Mouse (Mus musculus) adrenal gland, postnatal 14 days (tissue): ENCODE data around the gene Enpp6. TPM values are rescaled to one million over a fixed set of nuclear protein-coding genes. Genes with fewer than 3 reads are reported as not detected.

Source experiments
- DNase-seq: peaks from one replicate; pipeline ENCODE4 v3.0.0; 2021; ENCODE audit warnings: mixed read lengths
- long read RNA-seq, 2 experiments: library from polyadenylated mRNA; stranded (forward); transcript quantifications; one replicate each; pipeline ENCODE4 v2.0.0; 2021
- total RNA-seq: library from RNA; stranded (reverse); gene quantifications from 2 replicates; pipeline ENCODE4 v1.2.3, GENCODE M21; 2021

Enpp6 gene
- 1.6 and 1.7 TPM in 2 replicates for total RNA-seq
- long read RNA-seq, experiment 1, partial matches to known transcripts = 0 of 1 reads
- long read RNA-seq, experiment 1, other reads (novel, unspliced or antisense) = 1 of 1 reads
- long read RNA-seq, experiment 2 = 0 reads

DNA sequence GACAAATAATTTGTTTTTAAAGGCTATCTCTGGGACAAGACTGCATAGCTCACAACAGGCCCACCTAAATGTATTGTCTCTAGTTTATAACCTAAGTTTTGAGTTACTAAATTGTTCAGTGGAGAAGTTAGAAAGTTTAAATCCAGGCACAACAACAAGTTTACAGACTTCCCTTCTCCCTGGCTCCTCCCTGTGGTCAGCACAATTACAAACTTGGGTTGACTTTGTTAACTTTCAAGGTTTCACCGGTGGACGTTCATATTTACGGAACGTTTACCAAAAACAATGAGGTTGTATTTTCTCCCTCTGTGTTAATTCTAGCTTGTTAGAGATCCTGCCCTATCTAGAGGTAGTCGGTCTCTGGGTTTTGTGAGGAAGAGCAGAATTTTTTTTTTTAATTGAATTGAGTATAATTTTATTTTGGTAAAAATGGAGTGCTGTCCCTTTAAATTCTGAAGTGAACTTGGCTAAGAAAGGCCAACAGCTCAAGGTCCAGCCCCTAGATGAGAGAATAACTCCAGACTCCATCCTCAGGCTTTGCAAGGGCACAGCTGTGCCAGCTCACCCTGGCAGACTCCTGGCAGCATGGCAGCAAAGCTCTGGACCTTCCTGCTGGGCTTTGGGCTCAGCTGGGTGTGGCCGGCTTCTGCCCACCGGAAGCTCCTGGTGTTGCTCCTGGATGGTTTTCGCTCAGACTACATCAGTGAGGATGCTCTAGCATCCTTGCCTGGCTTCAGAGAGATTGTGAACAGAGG, at the start of gene Enpp6:
TSS of gene Enpp6 (plus strand) at position 502 of the 755 bp plus-strand sequence.
- peak; percentile 49 for DNase-seq

GRCm38 (mm10) chr8:46938218-46938617, 48.5 kb upstream of the Enpp6 start:
- no peak for DNase-seq

GRCm38 (mm10) chr8:46941295-46941694, 45.4 kb upstream of the Enpp6 start:
- peak; percentile 61 for DNase-seq

DNA sequence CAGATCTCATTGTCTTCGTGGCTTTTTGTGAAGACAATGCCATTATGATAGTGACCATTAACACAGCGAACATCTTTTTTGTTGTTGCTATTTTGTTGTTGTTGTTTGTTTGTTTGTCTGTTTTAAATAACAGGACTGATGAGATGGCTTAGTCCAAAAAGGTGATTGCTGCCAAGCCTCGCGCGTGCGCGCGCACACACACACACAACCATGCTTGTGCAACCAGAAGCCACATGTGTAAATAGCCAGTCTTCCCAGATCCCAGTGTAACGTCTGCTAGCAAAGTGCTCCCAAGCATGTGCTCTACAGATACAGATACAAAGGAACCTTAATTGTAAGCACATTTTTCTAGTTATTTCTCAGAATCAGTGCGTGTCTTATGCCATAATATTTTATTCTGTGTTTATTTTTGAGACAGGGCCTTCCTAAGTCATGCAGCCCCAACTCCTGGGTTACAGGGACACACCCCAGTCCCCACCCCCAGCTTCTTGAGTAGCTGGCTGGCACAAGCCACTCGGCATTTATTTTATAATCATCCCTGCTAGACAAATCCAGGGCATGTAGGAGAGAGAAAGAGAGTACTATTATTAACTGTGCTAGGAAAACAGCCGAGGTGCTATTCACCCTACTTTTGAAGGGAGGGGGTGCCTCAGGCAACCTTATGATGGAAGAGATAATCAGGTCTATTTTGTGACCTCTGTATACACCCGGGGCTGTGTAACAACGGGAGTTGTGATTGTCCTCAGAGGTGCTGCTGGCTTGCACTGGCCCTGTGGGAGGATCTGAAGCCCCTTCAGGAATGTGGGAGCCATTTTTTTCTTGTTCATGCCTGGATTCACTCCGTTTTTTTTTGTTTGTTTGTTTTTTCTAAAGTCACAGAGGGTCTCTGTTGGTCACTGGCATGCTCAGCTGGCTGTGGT, 44.7 kb upstream of the Enpp6 start:
- DNase-seq = no peak

GRCm38 (mm10) chr8:46942651-46943024, 44.0 kb upstream of the Enpp6 start:
- DNase-seq = no peak

GRCm38 (mm10) chr8:46943337-46943736, 43.4 kb upstream of the Enpp6 start:
- DNase-seq = no peak

DNA sequence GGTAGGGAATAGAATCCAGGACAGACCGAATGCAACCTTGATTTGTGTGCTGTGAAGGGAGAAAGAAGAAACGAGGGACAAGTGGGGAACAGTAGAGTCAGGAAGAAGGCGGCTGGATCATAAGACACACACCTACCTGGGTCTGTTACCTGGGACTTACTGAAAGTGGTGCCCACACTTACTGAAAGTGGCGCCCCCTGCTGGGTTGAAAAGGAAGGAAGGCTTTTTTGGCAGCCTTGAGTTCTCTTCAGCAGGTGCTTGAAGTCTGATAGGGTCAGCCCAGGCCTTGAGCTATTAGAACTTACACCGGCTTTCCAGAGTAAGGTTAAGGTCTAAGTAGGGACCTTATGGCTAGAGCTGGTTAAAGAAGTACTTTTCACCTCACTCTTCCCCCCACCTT, 40.5 kb upstream of the Enpp6 start:
- peak; percentile 39 for DNase-seq

- DNase-seq = no peak
Measured at GRCm38 (mm10) chr8:46948091-46948757, 38.5 kb upstream of the Enpp6 start.

DNA sequence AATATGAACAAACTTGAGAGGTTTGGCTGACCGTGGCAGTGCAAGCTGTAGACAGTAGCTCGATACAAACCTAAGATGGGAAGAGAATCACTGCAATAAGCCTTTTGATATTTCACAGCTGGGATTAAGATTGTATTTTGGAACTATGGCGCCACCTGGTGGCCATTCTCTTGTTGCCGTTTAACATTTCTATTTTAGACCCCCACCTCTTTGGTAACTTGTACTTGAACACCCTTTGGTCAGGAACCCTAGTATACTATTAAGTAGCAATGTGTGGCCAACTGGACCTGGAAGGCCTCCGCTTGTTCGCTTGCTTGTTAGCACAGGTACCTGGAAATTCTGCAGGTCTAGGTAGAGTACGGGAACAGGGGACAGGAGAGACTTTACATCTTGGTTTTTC, 33.2 kb upstream of the Enpp6 start:
- peak; percentile 79 for DNase-seq

DNA sequence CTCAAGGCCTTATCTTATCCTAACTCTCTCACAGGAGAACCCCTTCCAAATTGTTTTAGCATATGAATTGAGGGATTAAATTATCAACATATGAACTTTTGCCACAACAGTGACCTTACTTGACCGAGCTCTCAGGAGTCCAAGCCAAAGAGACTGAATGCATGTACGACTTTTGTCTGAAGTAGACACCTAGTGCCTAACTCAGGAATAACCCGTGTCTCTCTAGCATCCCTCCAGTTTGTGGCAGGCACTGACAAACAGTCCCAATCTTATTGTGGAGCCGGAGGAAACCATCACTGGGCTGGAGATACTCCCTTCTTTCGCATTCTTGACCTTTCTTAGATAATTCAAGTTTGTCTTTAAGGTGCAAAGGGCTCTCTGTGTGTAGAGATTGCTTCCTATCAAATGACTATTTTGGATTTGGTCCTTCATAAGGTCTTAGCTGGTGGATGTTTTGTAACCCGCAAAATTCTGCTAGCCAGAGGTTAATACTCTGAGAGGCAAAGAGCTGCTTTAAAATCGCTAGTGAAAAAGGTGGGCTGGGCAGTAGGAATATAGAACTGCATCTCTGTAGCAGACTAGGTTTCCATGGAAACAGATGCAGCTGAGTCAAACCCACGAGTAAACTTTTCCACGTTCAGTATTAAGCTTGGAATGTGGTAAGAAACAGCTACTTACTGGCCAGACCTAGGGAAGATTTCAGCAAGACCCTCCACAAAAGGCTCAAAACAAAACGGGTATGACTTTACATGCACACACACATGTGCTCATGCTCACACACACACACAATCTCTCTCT, 23.9 kb upstream of the Enpp6 start:
- DNase-seq = no peak

DNA sequence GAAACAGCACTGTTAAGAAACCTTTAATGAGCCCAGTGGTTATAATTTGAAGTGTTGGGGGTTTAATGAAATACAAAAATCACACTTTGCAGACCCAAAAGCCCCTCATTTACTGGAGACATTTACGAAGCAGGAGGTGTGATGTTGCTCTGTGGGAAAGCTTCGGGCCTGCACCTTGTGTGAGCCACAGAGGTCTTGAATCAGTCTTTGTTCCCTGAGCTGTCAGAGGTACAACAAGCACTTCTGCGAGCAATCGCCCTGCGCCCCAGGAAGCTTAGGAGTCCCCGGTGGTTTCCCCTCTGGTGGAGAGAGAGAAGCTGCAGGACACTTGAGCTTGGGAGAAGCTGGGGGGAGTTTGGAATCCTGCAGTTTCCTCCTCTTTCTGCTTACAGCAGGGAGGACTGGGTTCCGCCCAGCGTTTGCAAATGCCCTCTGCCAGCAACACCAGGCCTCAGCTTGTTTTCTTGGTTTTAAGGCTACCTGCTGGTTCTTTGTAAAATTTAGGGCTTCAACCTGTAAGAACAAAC, 23.0 kb upstream of the Enpp6 start:
- DNase-seq = no peak

DNA sequence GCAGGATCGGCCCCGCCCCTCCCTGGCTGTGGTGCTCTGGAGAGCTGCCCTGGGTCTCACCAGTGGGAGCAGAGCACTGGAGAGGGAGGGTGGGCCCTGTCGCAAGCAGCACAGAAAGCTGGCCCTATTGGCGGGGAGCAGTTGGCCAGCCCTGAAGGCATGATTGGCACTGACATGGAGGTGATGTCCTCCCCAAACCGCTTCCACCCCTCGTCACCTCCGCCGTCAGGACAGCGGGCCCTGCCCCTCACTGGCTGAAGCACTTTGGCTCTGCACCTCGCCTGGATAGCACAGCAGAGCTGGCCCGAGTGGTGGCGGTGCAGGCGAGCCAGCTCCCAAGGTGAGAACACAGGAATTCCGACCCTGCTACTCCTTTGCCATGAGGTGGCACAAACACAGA, 20.9 kb upstream of the Enpp6 start:
- no peak for DNase-seq

DNA sequence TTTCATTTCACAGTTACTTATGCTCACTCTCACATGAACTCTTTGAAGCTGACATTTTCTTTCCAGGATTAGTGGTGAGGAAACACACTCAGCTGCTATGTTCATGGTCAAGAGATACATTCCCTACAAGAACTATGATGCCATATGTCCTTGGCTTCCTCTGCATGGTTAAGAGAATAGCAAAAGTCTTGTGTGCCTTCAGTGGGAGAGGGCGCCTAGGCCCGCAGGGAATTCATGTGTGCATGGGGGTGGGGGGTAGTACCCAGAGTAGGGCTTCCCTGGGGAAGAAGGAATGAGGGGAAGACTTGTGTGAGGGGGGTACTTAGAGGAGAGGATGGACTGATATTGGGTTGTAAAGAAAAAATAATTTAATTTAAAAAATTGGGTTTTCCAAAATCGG, 18.0 kb upstream of the Enpp6 start:
- no peak for DNase-seq

GRCm38 (mm10) chr8:46969386-46969785, 17.3 kb upstream of the Enpp6 start:
- DNase-seq = no peak

- DNase-seq = no peak
Measured at GRCm38 (mm10) chr8:46977376-46977775, 9.3 kb upstream of the Enpp6 start.

DNA sequence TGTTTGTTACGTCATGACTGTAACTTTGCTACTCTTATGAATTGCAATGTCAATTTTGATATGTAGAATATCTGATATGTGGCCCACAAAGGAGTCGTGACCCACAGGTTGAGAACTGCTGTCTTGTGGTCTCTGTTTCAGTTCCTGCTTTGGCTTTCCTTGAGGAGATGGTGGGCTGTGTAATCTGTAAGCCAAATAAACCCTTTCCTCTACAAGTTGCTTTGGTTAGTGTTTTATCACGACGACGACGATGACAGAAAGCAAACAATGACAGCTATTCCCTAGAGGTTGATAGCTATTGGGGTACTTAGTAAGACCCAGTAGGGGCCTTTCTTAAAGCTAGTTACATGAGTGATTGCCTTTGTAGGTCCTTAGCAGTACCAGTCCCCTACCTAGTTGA, 4.5 kb upstream of the Enpp6 start:
- DNase-seq = no peak

- DNase-seq = peak; percentile 65
Measured at GRCm38 (mm10) chr8:46982770-46983169, 3.9 kb upstream of the Enpp6 start.

GRCm38 (mm10) chr8:46984647-46985046, 2.0 kb upstream of the Enpp6 start:
- DNase-seq = no peak

GRCm38 (mm10) chr8:46988366-46988765, 1.7 kb downstream of the Enpp6 start:
- no peak for DNase-seq

DNA sequence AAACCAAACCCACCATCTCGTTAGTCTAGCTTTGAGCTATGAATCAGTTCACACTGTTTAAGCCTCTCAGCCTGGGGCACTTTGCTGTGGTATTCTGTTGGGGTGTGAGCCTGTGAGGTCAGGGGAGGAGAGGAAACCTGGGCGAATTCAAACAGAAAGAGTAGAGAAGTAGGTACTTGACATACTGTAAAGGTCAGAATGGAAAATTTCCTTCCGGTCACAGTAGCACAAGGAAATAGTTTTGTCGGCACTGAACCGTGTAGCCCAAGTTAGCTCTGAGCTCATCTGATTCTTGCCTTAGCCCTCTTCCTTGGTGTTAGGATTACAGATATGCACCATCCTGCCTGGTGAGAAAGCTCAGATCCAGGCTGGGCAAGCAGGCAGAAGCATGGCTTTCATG, 4.4 kb downstream of the Enpp6 start:
- DNase-seq = no peak

DNA sequence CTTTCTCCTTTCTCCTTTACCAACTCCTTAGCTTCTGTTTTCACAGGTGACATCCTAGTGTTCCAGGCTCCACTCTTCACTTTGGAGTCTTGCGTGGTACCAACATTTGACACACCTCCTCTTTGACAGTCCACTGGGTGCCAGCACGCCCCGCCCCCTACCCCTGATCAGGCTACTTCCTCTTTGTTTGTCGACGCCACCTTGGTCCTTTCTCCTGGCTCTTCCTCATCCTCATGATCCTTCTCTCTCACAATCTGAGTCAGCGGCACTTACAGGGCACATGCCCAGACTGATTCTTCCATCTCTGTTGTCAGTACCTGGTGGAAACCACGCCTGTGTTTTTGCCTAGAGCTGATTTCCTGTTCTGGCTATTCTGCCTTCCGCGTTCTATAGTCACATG, 5.9 kb downstream of the Enpp6 start:
- DNase-seq = no peak
